Mouse (Mus musculus) cerebellum, adult 9-10 months (tissue): ENCODE results near the gene Cnpy3.
A peak's percentile ranks its signal among the peaks of the same experiment; 100 is the strongest.

Source experiments
- DNase-seq: peaks from one replicate; pipeline ENCODE4 v3.0.0; 2022

Cnpy3 gene

DNA sequence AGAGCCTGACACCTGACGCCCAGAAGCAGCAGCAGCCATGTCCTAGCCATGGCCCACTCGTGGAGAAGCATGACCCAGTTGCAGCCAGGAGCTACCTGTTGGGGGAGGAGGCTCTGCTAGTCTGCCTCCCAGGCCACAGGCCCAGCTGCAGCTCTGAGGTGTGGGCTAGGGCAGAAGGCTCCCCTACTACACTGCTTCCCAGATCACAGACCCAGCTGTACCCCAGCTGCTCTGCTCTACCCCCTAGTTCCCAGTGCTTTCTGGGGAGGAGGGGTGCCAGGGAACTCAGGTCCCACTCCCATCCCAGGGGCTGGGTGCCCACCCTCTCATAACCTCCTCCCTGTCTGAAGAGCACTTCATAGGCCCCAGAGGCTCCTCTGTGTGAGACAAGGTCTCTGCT lies 11.5 kb upstream of the Cnpy3 start, which contains the start of gene Ptcra:
Gene Ptcra, minus strand, starts transcription at position 169 of the 400 bp plus-strand sequence.
- DNase-seq: no peak

GRCm38 (mm10) chr17:46758753-46759152 lies 6.7 kb upstream of the Cnpy3 start:
- DNase-seq: no peak

DNA sequence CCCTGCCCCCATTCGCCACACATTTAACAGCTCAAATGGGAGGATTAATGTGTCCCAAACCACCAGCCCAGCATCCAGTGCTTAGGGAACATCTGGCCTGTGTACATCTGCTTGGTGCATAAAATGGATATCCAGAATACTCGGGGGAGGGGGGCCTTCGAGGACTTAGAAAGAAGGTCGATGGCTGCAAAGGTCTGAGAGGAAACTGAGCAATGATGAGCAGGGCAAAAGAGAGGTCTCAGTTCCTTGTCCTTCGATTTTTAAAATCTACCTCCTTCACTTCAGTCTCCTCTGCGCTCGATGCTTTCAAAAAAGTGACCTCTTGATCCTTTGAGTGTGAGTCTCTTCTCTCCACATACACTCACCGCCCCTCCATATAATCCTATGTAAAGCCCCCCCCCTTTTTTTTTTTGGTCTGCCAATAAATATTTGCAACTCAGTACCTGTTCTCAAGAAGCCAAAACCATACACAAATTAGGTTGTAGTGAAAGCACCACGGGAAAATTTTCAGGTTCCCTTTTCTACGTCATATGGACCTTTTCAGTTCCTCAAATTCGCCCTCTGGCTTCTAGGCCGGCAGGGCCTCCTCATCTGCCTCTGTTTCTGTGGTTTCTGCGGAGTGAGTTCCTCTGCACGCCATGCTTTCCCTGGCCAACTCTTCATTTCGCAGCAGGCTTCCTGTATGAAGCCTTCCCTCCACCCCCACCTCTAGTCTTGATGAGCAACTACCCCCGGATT lies 789 bp downstream of the Cnpy3 start:
- peak; percentile 79 for DNase-seq

DNA sequence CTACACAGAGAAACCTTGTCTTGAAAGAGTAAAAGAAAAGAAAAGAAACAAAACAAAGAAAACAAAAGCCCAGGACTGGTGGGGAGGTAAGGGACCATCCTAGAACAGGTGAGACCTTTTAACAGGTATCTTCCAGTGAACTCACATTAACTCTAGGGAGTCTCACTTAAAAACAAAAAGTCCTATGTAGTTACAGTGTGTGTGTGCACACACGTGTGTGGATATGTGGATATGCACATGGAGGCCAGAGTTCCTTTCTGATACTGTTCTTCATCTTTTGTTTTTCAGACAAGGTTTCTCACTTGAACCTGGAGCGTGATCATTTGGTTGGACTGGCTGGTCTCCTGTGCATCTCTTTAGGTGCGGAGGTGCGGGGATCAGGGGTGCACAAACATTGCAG lies 1.4 kb downstream of the Cnpy3 start:
- DNase-seq: no peak

DNA sequence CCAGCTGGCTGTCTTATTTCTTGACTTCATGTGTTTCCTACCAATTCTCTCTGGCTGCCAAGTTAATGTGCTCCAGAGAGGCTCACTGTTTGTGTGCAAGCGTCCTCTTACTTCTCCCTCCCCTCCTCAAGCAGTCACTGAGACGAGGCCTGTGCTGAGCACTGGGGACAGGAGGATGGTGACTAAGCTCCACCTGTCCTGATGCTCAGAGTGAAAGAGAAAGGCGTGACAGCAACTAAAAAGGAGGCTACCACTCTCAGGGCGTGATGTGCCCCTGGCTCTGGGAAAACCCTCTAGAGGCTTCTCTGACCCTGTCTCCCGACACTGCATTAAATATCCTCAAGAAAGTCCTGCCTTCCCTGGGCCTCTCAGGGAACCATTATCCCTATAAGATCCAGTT lies 2.7 kb downstream of the Cnpy3 start:
- DNase-seq: no peak

DNA sequence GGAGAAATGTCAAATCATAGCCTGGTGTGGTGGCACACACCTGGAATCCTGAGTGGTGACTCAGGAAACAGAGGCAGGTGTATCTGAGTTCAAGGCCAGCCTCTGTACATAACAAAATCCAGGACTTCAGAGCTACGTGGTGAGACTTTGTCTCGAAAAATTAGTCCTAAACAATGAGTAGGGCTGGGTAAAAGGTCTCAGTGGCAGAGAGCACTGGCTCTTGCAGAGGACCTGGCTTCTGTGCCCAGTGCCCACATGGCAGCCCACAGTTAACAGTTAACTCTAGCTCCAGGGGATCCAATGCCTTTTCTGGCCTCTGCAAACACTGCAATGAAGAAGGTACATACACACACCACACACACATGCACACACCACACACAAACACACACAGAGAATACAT lies 4.2 kb downstream of the Cnpy3 start:
- no peak for DNase-seq

- DNase-seq: no peak
These were observed 4.8 kb downstream of the Cnpy3 start for GRCm38 (mm10) chr17:46747234-46747633.

DNA sequence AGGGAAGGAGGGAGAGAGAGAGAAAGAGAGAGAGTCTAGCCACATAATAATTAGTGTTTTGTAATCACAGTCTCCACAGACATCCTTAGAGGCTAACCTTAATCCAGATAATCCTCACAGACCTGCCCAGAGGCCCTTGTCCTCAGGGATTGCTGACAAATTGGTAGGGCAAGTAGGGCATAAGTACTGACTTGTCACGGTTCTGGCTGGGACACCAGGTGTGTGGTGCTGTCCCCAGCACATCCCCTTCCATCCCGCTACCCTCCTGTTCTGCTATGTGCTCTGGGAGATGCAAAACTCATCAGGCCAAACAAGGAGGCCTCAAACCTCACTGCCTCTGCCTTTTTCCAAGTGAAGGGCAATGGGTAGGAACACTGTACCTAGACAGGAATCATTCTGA lies 6.5 kb downstream of the Cnpy3 start:
- no peak for DNase-seq

DNA sequence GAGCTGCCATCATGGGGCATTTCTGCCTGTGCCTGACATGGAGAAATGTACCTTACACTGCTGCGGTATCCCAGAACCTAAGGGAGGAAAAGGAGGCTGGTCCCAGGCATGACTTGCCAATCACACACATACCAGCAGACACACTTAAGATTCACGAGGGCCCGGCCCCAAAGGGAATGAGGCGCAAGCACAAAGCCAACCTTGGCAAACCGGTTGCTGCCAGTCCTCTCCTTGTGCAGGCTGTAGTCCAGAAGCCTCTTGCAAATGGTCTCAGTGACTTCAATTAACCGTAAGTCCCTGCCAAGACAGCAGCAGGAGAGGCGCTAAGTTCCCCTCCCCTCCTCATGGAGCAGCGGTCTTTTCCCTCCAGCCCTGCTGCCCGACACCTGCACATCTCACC lies 9.0 kb downstream of the Cnpy3 start:
- no peak for DNase-seq

DNA sequence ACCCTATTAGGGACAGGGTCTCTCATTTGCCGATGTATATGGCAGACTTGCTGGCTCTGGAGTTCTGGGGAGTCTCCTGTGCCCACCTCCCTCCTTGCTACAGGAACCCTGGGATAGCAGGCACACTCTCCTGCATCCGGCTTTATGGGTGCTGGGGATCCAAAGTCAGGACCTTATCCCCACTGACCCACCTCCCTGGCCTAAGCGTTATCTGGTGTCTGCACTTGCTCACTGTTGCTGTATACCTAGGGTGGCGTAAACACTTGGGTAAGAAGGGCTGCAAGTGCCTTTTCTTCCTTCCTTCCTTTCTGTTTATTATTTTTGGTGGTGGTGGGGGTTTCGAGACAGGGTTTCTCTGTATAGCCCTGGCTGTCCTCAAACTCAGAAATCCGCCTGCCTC lies 10.7 kb downstream of the Cnpy3 start:
- no peak for DNase-seq

GRCm38 (mm10) chr17:46736160-46736559 lies 15.9 kb downstream of the Cnpy3 start:
- no peak for DNase-seq

GRCm38 (mm10) chr17:46735287-46735686 lies 16.7 kb downstream of the Cnpy3 start:
- DNase-seq: no peak

DNA sequence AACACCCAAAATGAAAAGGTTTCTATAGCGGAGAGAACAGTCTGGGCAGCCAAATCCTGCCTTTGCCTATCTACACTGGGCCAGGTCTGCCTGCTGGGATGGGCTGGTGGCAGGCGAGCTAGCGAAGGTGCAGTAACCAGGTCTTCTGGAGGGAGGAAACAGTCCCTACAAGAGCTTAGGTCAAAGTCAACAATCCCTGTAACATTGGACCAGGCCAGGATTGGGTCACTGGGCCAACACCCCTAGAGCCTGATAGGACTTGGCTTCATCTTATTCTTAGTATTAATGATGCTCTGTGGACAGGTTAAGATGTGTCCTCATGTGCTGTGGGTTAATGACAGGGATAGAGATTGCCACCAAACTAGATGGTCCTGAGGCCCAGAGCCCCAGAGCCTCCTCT lies 18.0 kb downstream of the Cnpy3 start:
- DNase-seq: no peak

DNA sequence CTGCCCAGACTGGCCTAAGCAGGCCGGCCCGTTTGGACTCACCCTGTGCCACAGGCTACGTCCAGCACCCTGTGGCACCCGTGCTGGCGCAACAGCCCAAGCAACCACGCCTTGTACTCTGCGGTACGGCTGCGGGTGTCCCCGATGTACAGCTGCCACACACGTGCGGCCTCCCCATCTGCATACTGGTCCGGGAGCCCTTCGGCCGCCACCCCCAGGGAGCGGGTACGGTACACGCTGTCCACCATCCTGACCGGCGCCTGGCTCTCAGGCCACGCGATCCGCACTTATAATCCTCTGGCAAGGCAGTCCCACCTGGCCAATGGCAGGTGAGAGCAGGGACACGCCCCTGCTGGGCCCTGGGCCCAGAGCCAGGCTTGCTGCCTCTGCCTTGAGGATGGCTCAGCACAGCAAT lies 23.1 kb downstream of the Cnpy3 start, which contains the start of gene Gnmt:
Gene Gnmt, minus strand, starts transcription at position 265 of the 415 bp plus-strand sequence.
- DNase-seq: peak; percentile 92

DNA sequence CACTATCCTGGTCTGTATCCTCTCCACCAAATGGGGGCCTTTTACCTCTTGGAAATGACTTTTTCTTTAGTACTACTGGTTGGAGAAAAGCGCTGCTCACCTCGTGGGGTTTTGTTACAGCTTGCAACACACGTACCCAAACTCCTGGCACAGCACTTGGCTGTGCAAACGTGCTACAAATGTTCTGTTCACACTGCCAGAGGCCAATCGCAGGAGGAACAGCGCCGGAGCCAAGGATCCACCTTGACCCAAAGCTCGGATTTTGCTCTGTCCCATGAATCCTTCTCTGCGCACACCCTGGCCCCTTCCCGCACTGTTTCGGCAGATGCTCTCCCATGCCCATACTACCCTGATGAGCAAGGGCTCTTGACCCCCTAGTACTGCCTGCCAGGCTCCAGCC lies 23.5 kb downstream of the Cnpy3 start:
- peak; percentile 37 for DNase-seq

DNA sequence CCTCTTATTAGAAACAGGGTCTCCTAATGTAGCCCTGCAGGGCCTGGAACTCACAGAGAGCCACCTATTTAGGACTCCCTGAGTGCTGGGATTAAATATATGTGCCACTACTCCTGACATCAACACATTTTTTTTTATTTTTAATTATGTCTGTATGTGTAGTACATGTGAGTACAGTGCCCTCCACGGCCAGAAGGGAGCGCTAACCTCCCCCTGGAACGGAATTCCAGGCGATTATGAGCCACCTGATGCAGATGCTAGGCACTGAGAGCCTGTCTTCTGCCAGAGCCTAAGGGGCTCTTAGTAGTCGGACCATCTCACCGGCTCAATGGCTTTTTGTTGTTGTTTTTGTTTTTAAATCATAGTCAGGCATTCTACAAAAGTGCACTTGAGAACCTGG lies 24.0 kb downstream of the Cnpy3 start:
- DNase-seq: peak; percentile 63

DNA sequence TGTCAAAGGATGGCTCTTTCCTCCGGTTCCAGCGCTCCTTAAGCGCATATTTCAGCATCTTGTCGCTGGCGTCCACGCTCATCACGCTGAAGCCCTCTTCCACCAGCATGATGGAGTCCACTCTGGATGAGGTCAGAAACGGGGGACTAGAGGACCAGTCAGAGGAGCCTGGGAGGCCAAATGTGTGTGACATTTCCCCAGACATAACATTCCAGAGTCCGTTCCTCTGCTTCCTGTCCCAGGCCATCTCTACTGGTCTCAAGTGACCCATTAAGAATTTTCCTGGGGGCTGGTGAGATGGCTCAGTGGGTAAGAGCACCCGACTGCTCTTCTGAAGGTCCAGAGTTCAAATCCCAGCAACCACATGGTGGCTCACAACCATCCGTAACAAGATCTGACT lies 24.7 kb downstream of the Cnpy3 start:
- DNase-seq: peak; percentile 41

DNA sequence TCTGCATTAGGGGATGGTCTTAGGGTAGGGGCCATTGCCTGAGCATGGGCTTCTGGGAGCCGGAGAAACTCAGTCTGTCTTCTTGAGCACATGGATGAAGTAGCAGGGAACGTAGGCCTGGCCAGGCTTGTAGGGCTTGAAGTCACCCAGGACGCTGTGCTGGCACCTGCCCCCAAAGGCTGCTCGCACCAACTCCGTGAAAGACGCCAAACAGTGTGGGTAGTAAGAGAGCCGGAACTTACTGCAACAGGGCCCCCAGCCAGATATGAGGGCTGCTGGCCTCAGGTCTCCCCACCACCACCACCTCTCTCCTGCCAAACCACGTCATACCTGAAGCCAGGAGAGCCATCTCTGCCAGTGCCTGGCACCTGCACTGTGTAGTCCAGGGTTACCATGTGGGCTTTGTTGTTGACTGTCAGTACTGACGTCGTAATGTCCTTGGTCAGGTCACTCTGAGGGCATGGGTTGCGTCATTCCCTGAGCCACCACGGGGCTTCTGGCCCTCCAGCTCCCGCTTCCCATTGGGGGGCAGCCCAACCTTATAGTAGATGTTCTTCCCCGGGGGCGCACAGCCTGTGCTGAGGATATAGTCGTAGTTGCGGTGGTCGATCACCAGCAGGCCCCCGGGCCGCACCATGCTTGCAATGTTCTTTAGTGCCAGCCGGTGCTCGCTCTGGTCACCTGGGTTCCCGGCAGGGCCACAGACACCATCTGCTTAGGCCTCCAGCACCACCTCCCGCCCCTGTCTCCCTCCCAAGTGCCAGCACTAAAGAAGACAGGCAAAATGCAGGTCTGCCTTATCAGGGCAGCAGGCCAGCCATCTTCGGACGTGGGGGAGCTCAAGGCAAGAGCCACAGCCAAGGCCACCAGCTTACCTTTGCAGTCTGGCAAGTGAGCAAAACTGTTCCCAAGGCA lies 26.0 kb downstream of the Cnpy3 start:
- peak; percentile 87 for DNase-seq

DNA sequence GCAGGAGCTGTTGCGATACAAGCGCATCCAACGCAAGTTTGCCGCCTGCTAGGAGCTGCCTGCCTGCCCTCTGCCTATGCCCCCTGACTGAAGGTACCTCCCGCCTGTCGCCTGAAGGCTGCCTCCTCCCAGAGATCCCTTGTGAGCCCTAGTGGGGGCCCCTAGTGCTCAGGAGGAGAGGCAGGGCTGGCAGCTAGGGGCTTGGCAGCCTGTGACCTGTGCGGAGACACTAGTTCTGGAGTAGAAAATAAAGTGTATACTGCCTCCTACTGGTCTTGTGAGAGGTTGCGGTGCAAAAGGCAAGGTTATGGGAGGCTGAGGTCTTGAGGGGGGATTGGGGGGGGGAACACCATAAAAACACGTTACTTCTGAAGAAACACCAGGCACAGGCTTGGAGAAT lies 26.7 kb downstream of the Cnpy3 start:
- DNase-seq: peak; percentile 72

DNA sequence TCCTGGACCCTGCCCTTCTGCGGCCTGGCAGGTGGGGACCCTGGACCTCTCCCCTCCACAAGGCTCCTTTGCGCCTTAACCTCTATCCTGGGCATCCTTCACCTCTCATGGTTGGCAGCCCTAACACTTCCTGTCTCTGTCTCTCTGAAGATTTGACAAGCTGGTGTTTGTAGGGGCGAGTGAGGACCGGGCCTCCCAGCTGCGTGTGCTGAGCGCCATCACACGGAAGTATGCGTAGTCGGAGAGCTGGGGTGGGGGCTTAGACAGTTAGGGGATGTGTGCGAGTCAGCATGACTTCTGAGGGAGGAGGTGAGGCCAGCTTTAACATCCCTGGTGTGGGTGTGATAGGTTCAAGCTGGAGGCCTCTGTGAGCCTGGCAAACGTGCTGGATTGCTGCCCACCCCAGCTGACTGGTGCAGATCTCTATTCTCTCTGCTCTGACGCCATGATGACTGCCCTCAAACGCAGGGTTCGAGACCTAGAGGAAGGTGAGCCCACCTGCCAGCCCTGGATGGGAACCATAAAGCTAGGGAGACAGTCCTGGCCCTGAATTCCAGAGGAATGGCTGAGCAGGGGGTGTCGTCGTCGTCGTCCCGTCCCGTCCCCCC lies 27.4 kb downstream of the Cnpy3 start:
- DNase-seq: peak; percentile 45

- DNase-seq: no peak
These were observed 30.9 kb downstream of the Cnpy3 start for GRCm38 (mm10) chr17:46721077-46721476.

- DNase-seq: peak; percentile 46
These were observed 37.1 kb downstream of the Cnpy3 start for GRCm38 (mm10) chr17:46714756-46715481.

GRCm38 (mm10) chr17:46713849-46714248 lies 38.2 kb downstream of the Cnpy3 start:
- DNase-seq: no peak
